Mouse (Mus musculus): ENCODE measurements at regions not wholly inside any gene's neighbourhood (a gene's known extent, or its start where the extent isn't known, plus 50 kb on each side); places are given as distances from the start of the nearest gene placed in this dataset.

DNA sequence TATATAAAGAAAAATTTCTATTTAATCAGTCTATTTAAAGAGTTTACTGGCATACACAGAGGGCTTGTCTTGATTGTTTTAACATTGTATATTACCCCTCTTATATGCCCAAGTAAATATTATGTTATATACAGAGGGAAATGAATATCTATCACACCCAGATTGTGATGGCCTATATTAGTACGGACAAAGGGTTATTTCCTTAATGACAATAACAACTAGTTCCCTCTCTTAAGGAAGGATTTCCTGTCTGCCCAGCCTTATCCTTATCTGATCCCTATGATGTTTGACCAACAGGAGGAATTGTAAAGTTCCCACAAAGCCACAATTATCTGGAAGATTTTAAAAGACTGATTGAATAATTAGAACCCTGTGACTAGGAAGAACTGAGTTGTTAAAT lies 301.8 kb upstream of the Dmac1 start:
- 35% methylated on average over 1 of the region's 1 CpGs for WGBS
- no peaks in the 10 kb centered on the region for H3K4me1 ChIP-seq (replicated peaks; ENCODE audit: control insufficient read depth, insufficient read depth, low read length)
- TF ChIP-seq CTCF (IDR thresholded peaks at IDR 0.05; ENCODE audit: low read depth) = no peak
- no peak overlapping the region for H3K9ac ChIP-seq (ENCODE audit: low read depth, low read length)
- no peaks in the 10 kb centered on the region for H3K27me3 ChIP-seq (replicated peaks; ENCODE audit: control insufficient read depth, insufficient read depth, low read length)
- H3K4me3 ChIP-seq (ENCODE audit: low read depth, low read length) = no peak overlapping the region
- H3K4me2 ChIP-seq (replicated peaks; ENCODE audit: low read depth) = no peak overlapping the region
- H3K9me3 ChIP-seq (ENCODE audit: control insufficient read depth) = no peaks in the 10 kb centered on the region
- H3K27ac ChIP-seq (ENCODE audit: low read depth, low read length) = no peak overlapping the region
- no peaks in the 10 kb centered on the region for H3K36me3 ChIP-seq (ENCODE audit: control insufficient read depth, insufficient read depth)
- no peak for ATAC-seq

DNA sequence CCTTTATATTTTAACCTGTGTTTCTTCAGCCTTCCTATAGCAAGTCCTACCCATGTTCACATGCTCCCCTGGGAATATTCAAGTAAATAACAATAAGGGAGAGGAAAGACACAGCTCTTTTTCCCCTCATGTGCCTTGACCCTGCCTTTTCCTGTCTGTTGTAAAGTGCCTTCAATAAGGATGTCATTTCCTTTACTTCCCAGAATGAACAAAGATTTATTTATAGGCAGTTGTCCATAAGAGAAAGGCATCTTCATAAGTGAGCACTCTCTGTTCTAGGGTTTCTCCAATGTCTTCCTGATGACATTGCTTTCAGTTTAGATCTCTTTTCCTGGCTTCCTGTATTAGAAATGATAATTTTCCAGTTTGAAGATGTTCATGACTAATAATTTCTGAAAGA lies 294.5 kb upstream of the Dmac1 start:
- Histone ChIP-seq H3K9ac (ENCODE audit: low read depth, low read length) (no peak overlapping the region), H3K9me3 (ENCODE audit: control insufficient read depth) (no peaks in the 10 kb centered on the region), H3K4me3 (ENCODE audit: low read depth, low read length) (no peak overlapping the region), H3K36me3 (ENCODE audit: control insufficient read depth, insufficient read depth) (no peaks in the 10 kb centered on the region), H3K27me3 (replicated peaks; ENCODE audit: control insufficient read depth, insufficient read depth, low read length) (no peaks in the 10 kb centered on the region), H3K4me2 (replicated peaks; ENCODE audit: low read depth) (no peak overlapping the region), H3K27ac (ENCODE audit: low read depth, low read length) (no peak overlapping the region), H3K4me1 (replicated peaks; ENCODE audit: control insufficient read depth, insufficient read depth, low read length) (no peaks in the 10 kb centered on the region)
- ATAC-seq = no peak
- no peak for TF ChIP-seq CTCF (IDR thresholded peaks at IDR 0.05; ENCODE audit: low read depth)

DNA sequence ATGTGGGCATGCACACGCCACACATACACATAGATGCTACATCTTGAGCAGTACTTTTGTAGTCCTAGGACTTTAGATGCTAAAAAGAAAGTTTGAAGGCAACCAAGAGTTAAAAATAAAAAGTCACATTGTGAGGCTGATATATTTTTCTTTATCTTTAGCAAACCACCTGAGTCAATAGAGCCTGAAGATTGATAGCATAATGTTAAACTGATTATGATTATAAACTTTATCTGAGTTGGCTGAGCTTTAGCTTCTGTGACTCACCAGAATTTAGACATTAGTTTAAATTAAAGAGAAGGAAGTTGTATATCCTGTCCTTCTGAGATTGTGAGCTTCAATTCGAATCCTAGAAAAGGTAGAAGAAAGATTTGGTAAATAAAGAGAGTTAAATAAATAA lies 289.5 kb upstream of the Dmac1 start:
- H3K27ac ChIP-seq (ENCODE audit: low read depth, low read length) = no peak overlapping the region
- no peaks in the 10 kb centered on the region for H3K27me3 ChIP-seq (replicated peaks; ENCODE audit: control insufficient read depth, insufficient read depth, low read length)
- no peak for TF ChIP-seq CTCF (IDR thresholded peaks at IDR 0.05; ENCODE audit: low read depth)
- no peaks in the 10 kb centered on the region for H3K4me1 ChIP-seq (replicated peaks; ENCODE audit: control insufficient read depth, insufficient read depth, low read length)
- WGBS = 49% methylated on average over 2 of the region's 2 CpGs
- no peak for ATAC-seq
- no peak overlapping the region for H3K4me2 ChIP-seq (replicated peaks; ENCODE audit: low read depth)
- no peak overlapping the region for H3K4me3 ChIP-seq (ENCODE audit: low read depth, low read length)
- no peak overlapping the region for H3K9ac ChIP-seq (ENCODE audit: low read depth, low read length)
- no peaks in the 10 kb centered on the region for H3K9me3 ChIP-seq (ENCODE audit: control insufficient read depth)
- H3K36me3 ChIP-seq (ENCODE audit: control insufficient read depth, insufficient read depth) = no peaks in the 10 kb centered on the region

DNA sequence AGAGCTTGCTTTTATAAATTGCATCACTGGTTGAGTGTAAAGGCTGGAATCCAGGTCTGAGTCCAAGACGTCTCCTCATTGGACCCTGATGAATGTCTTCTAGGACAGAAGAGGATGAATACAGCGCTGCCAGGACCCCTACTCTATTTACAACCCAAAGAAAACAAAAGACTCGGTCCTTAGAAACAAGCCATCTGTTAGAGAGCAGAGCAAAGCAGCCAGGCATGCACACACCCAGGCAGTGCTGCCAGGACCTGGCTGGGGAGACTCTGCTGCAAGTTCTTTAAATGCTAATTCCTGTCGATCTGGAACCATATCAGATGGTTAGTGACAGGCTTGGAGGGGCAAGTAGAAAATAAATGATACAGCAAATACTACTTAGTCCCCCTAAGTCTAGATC lies 284.4 kb upstream of the Dmac1 start:
- Histone ChIP-seq H3K27me3 (replicated peaks; ENCODE audit: control insufficient read depth, insufficient read depth, low read length) (no peaks in the 10 kb centered on the region), H3K9ac (ENCODE audit: low read depth, low read length) (no peak overlapping the region), H3K4me2 (replicated peaks; ENCODE audit: low read depth) (no peak overlapping the region), H3K27ac (ENCODE audit: low read depth, low read length) (no peak overlapping the region), H3K9me3 (ENCODE audit: control insufficient read depth) (no peaks in the 10 kb centered on the region), H3K36me3 (ENCODE audit: control insufficient read depth, insufficient read depth) (no peaks in the 10 kb centered on the region), H3K4me3 (ENCODE audit: low read depth, low read length) (no peak overlapping the region), H3K4me1 (replicated peaks; ENCODE audit: control insufficient read depth, insufficient read depth, low read length) (no peaks in the 10 kb centered on the region)
- TF ChIP-seq CTCF (IDR thresholded peaks at IDR 0.05; ENCODE audit: low read depth) = no peak
- 35% methylated on average over 4 of the region's 4 CpGs for WGBS
- ATAC-seq = no peak

DNA sequence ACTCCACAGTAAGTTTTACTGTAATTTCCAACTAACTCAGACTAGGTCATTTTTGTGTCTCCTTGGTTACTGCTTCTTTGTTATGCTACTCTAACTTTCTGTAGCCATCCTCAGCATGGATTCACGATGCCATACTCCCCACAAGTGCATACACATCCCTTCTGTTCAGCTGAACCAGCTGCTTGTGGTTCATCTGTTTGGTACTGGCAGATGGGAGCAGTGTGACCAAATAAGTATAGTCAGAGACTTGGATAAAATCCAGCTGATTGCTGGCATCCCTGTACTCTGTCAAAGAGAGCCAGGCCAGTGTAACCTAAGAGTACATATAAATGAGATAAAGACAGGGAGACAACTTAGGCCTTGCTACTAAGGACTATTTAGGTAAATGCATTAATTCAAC lies 283.7 kb upstream of the Dmac1 start:
- TF ChIP-seq CTCF (IDR thresholded peaks at IDR 0.05; ENCODE audit: low read depth) = no peak
- H3K27ac ChIP-seq (ENCODE audit: low read depth, low read length) = no peak overlapping the region
- 35% methylated on average over 1 of the region's 1 CpGs for WGBS
- no peak overlapping the region for H3K4me2 ChIP-seq (replicated peaks; ENCODE audit: low read depth)
- no peaks in the 10 kb centered on the region for H3K27me3 ChIP-seq (replicated peaks; ENCODE audit: control insufficient read depth, insufficient read depth, low read length)
- H3K9me3 ChIP-seq (ENCODE audit: control insufficient read depth) = no peaks in the 10 kb centered on the region
- no peaks in the 10 kb centered on the region for H3K4me1 ChIP-seq (replicated peaks; ENCODE audit: control insufficient read depth, insufficient read depth, low read length)
- H3K36me3 ChIP-seq (ENCODE audit: control insufficient read depth, insufficient read depth) = no peaks in the 10 kb centered on the region
- ATAC-seq = no peak
- no peak overlapping the region for H3K9ac ChIP-seq (ENCODE audit: low read depth, low read length)
- H3K4me3 ChIP-seq (ENCODE audit: low read depth, low read length) = no peak overlapping the region

DNA sequence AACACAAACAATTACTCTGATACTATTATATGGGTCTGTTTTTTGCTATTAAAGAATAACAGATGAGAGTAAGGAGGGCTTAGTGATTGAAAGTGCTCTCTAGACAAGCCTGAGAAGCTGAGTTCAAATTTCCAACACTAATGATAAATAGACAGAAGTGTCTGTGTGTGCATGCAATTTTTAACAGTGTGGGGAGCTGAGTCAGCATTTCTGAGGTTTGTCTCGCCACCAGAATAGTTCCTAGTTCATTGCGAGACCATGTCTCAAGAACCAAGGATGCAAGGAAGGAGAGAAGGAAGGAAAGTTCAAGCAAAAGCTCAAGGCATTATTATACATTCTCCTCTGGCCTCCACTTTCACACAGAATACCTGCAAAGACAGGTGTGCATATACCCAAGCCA lies 259.7 kb upstream of the Dmac1 start:
- Histone ChIP-seq H3K36me3 (ENCODE audit: control insufficient read depth, insufficient read depth) (no peaks in the 10 kb centered on the region), H3K9ac (ENCODE audit: low read depth, low read length) (no peak overlapping the region), H3K4me3 (ENCODE audit: low read depth, low read length) (no peak overlapping the region), H3K27ac (ENCODE audit: low read depth, low read length) (no peak overlapping the region), H3K9me3 (ENCODE audit: control insufficient read depth) (no peaks in the 10 kb centered on the region), H3K27me3 (replicated peaks; ENCODE audit: control insufficient read depth, insufficient read depth, low read length) (no peaks in the 10 kb centered on the region), H3K4me2 (replicated peaks; ENCODE audit: low read depth) (no peak overlapping the region), H3K4me1 (replicated peaks; ENCODE audit: control insufficient read depth, insufficient read depth, low read length) (no peaks in the 10 kb centered on the region)
- no peak for ATAC-seq
- TF ChIP-seq CTCF (IDR thresholded peaks at IDR 0.05; ENCODE audit: low read depth) = no peak
- WGBS = 91% methylated on average over 2 of the region's 2 CpGs

DNA sequence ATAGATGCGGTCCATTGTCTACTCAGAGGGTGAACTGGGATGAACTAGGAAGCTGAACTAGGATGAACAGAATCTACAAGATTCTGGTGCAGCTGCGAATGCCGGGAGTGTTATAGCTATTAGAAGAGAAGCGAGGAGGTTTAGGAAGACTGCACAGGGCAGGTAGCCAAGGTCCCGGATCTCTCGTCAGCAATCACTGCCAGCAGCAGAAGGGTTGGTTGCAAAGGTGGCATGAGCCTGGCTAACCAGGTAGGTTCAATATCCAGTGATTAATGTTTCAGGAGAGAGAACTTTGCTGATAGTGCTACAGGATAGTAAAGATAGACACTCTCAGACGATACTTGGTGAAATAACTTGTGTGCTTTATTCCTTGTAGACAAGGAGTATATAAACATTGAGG lies 257.0 kb upstream of the Dmac1 start:
- Histone ChIP-seq H3K4me1 (replicated peaks; ENCODE audit: control insufficient read depth, insufficient read depth, low read length) (no peaks in the 10 kb centered on the region), H3K4me2 (replicated peaks; ENCODE audit: low read depth) (no peak overlapping the region), H3K4me3 (ENCODE audit: low read depth, low read length) (no peak overlapping the region), H3K27ac (ENCODE audit: low read depth, low read length) (no peak overlapping the region), H3K27me3 (replicated peaks; ENCODE audit: control insufficient read depth, insufficient read depth, low read length) (no peaks in the 10 kb centered on the region), H3K36me3 (ENCODE audit: control insufficient read depth, insufficient read depth) (no peaks in the 10 kb centered on the region), H3K9ac (ENCODE audit: low read depth, low read length) (no peak overlapping the region), H3K9me3 (ENCODE audit: control insufficient read depth) (no peaks in the 10 kb centered on the region)
- TF ChIP-seq CTCF (IDR thresholded peaks at IDR 0.05; ENCODE audit: low read depth) = no peak
- ATAC-seq = no peak
- WGBS = 89% methylated on average over 7 of the region's 7 CpGs

Measured in intestine, postnatal 0 days (tissue).